8 mouse cellular contexts compared by ENCODE assay signal in the genomic region with DNA sequence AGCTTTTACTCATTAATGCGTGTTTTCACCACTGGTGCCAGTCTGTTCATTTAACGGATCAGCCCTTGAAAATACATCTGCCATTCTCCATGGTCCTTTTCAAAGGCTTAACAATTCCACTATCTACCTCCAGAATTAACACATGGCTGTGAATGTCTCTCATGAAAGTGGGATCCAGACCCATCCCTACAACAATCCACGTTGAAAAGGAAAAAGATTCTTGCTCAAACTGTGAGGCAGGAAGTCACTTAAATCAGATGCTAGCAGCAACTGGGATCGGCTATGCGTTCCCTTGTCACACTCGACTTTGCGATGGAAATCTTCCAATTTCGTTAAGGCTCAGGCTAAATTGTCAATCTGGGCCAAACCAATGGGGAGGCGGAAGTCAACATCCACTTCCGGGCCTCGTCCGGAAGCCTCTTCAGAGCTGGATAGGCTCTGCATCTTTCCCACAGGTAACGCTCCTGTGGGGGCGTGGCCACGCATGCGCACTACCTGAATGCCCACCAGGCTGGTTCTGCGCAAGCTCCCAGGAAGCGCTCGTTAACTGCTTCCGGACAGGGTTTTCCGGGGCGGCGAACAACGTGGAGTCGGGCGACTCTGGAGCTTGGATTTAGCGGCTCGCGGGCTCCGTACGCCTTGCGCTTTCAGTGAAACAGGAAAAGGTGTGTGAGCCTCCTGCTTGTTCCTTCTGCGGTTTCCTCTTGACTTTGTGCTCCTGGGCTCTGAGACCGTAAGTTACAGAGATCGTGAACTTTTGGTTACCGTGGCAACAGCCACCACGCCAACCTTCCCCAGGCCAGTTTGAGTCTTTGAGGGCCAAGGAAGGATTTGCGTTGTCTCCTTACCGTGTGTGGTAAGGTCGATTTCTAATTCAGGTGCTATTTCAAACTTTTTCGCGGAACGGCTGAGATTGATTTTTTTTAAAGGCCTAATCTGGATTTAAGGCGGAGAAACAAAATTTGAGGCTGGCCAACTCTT. TPM values are rescaled to one million over a fixed set of nuclear protein-coding genes. Genes with fewer than 3 reads are reported as not detected.
A peak's percentile ranks its signal among the peaks of the same experiment; 100 is the strongest.
DNase-seq lines count a peak whose midpoint lies in the region; ATAC-seq and TF ChIP-seq lines count a peak whose summit lies in the region.

TSS of gene Taf1a (plus strand) at position 556 of the 981 bp plus-strand sequence.

- H3K27ac ChIP-seq in bone marrow macrophage, adult 2 months (ENCODE audit: insufficient read depth, low read depth, low read length) = peak within 1 kb of the TSS; percentile 26; the same call in 1 of the 2 replicates
- 0 out of 2 replicates have a peak within 1 kb of the TSS, but pooled peaks have one; percentile 6 for H3K27ac ChIP-seq in embryonic fibroblast, embryonic 13.5 days (ENCODE audit: insufficient read depth, low read length)
- peak within 1 kb of the TSS; percentile 55; the same call in 1 of the 2 replicates for H3K27ac ChIP-seq in kidney, embryonic 14.5 days (ENCODE audit: low read depth, low read length)
- peak within 1 kb of the TSS; percentile 72 for H3K27ac ChIP-seq in limb, embryonic 15.5 days

- 0 out of 2 replicates have a peak, but pooled peaks cover 2% of the 10 kb centered on the region for H3K4me1 ChIP-seq in bone marrow macrophage, adult 2 months (ENCODE audit: control insufficient read depth, insufficient read depth, low read length)
- H3K4me1 ChIP-seq in embryonic fibroblast, embryonic 13.5 days (ENCODE audit: control insufficient read depth, insufficient read depth, low read length) = peaks cover 2% of the 10 kb centered on the region; the same call in 1 of the 2 replicates
- peaks cover 8% of the 10 kb centered on the region; the same call in 1 of the 2 replicates for H3K4me1 ChIP-seq in kidney, embryonic 14.5 days (ENCODE audit: control insufficient read depth, insufficient read depth, low read length)
- H3K4me1 ChIP-seq in limb, embryonic 15.5 days = peaks cover 9% of the 10 kb centered on the region

- peak within 1 kb of the TSS; percentile 64 for H3K9ac ChIP-seq in kidney, embryonic 14.5 days (ENCODE audit: low read depth, low read length)
- peak within 1 kb of the TSS; percentile 39 for H3K9ac ChIP-seq in limb, embryonic 15.5 days

- 6% methylated on average over 44 of the region's 44 CpGs for WGBS in kidney, embryonic 14.5 days
- 5% methylated on average over 44 of the region's 44 CpGs for WGBS in limb, embryonic 15.5 days

- TF ChIP-seq CTCF in bone marrow macrophage, adult 2 months (IDR thresholded peaks at IDR 0.05; ENCODE audit: low read depth, low read length) = no peak
- no peak for TF ChIP-seq CTCF in embryonic fibroblast, embryonic 13.5 days (IDR thresholded peaks at IDR 0.05; ENCODE audit: borderline replicate concordance, insufficient read depth, low read length)

- peaks cover 11% of the 10 kb centered on the region for H3K36me3 ChIP-seq in kidney, embryonic 14.5 days (ENCODE audit: control insufficient read depth, insufficient read depth, low read length)
- H3K36me3 ChIP-seq in limb, embryonic 15.5 days = peaks cover 23% of the 10 kb centered on the region

- TF ChIP-seq POLR2A in bone marrow macrophage, adult 2 months (IDR thresholded peaks at IDR 0.05; ENCODE audit: borderline replicate concordance, low read depth, low read length) = no peak
- peak; percentile 52 for TF ChIP-seq POLR2A in embryonic fibroblast, embryonic 13.5 days (IDR thresholded peaks at IDR 0.05; ENCODE audit: low read depth, low read length)

- H3K4me2 ChIP-seq in kidney, embryonic 14.5 days (replicated peaks; ENCODE audit: low read depth, low read length) = peak within 1 kb of the TSS; percentile 73
- peak within 1 kb of the TSS; percentile 63 for H3K4me2 ChIP-seq in limb, embryonic 15.5 days

- no peaks in the 10 kb centered on the region; the same call in 1 of the 2 replicates for H3K27me3 ChIP-seq in kidney, embryonic 14.5 days (ENCODE audit: control insufficient read depth, insufficient read depth, low read length)
- H3K27me3 ChIP-seq in limb, embryonic 15.5 days = peaks cover 12% of the 10 kb centered on the region

- no peaks in the 10 kb centered on the region for H3K9me3 ChIP-seq in kidney, embryonic 14.5 days (ENCODE audit: control insufficient read depth, low read length)
- H3K9me3 ChIP-seq in limb, embryonic 15.5 days = no peaks in the 10 kb centered on the region

- DNase-seq in A20 (ENCODE audit: low read depth, low spot score) = peak; percentile 97
- DNase-seq in heart, adult 9 months (ENCODE audit: low spot score in 2 of 2) = peak; percentile 85 to 86
- peak; percentile 35 to 66 for DNase-seq in monocyte, adult 2 months (ENCODE audit: low read depth in 1 of 2, low spot score in 2 of 2)
- DNase-seq in spleen, postnatal 36 days (ENCODE audit: low spot score in 2 of 2) = peak; percentile 90 to 93

- ATAC-seq in kidney, embryonic 14.5 days (ENCODE audit: low FRiP score, low TSS enrichment) = peak; percentile 99
- peak; percentile 97 for ATAC-seq in limb, embryonic 15.5 days (ENCODE audit: insufficient number of reproducible peaks, low FRiP score, low TSS enrichment, low read depth)

- peak within 1 kb of the TSS; percentile 71 for H3K4me3 ChIP-seq in bone marrow macrophage, adult 2 months (ENCODE audit: insufficient read depth, low read length)
- H3K4me3 ChIP-seq in embryonic fibroblast, embryonic 13.5 days (ENCODE audit: insufficient read depth, low read length) = peak within 1 kb of the TSS; percentile 85
- peak within 1 kb of the TSS; percentile 82 for H3K4me3 ChIP-seq in kidney, embryonic 14.5 days (ENCODE audit: low read length)
- peak within 1 kb of the TSS; percentile 76 for H3K4me3 ChIP-seq in limb, embryonic 15.5 days

RNA-seq across cellular contexts. Expression of gene Taf1a, which starts in this region (rescaled TPM):
- polyA plus RNA-seq in bone marrow macrophage, adult 2 months (2012; ENCODE audit: insufficient read depth, insufficient read length, missing spikeins) = 8.1 TPM in 2 replicates
- polyA plus RNA-seq in embryonic fibroblast, embryonic 13.5 days (2011; ENCODE audit: insufficient read length, low read depth, missing spikeins) = 11.3 and 19.6 TPM in 2 replicates
- 21.0 and 22.4 TPM in 2 replicates for polyA plus RNA-seq in kidney, embryonic 14.5 days (2014; fragmentation: Nextera tagmentation; extraction: Ambion mirVana)
- polyA plus RNA-seq in limb, embryonic 15.5 days (2015; fragmentation: Nextera tagmentation; extraction: Ambion mirVana) = 20.6 TPM in 2 replicates

Comparison
In these comparisons a context has a peak if more than half of its experiments do, and no peak if none do; other contexts are left out.
1. Peak in every context shown above with its lines: DNase-seq, ATAC-seq, H3K4me3 ChIP-seq and H3K27ac ChIP-seq.
2. H3K27ac ChIP-seq: peak in every context shown above with its lines; median percentile 72 in limb, embryonic 15.5 days; 55 in kidney, embryonic 14.5 days; 26 in bone marrow macrophage, adult 2 months; 6 in embryonic fibroblast, embryonic 13.5 days.